In genomic region chr5:38632463-38633449, GRCm38 (mm10) we compare ENCODE assay signal across 9 mouse cellular contexts. TPM values are rescaled to one million over a fixed set of nuclear protein-coding genes. Genes with fewer than 3 reads are reported as not detected.
DNase-seq lines count a peak whose midpoint lies in the region; ATAC-seq and TF ChIP-seq lines count a peak whose summit lies in the region.
"Had no signal": no experiment of that assay in that cellular context is flagged by ENCODE, and none has a peak within 500 bp of the region (broad histone marks: within the 10 kb centered on the region; RNA-seq: fewer than 3 reads in every experiment).

No protein-coding gene starts in this region.

- H3K4me3 ChIP-seq in heart, postnatal 0 days (ENCODE audit: low read depth, low read length): no peak overlapping the region
- no peak overlapping the region for H3K4me3 ChIP-seq in lung, embryonic 16.5 days (ENCODE audit: low read length)
- H3K4me3 ChIP-seq: heart, embryonic 13.5 days had no signal

- no peak for TF ChIP-seq EP300 in heart, postnatal 0 days (IDR thresholded peaks at IDR 0.05; ENCODE audit: low read depth)

- DNase-seq in adrenal gland, adult 8-10 months: peak; percentile 34
- peak; percentile 78 for DNase-seq in embryo, embryonic 9.5 days (ENCODE audit: extremely low spot score)
- DNase-seq in heart, postnatal 0 days (ENCODE audit: low spot score): peak; percentile 64
- DNase-seq in layer of hippocampus, adult 18-20 months (ENCODE audit: low spot score in 2 of 2): peak; percentile 57 to 87
- peak; percentile 54 for DNase-seq in ovary, postnatal 36 days (ENCODE audit: low spot score)
- peak; percentile 74 for DNase-seq in thymus, postnatal 14 days

- H3K4me2 ChIP-seq in heart, postnatal 0 days (ENCODE audit: low read depth, low read length): no peak overlapping the region
- H3K4me2 ChIP-seq in lung, embryonic 16.5 days (ENCODE audit: low read depth, low read length): no peak overlapping the region
- H3K4me2 ChIP-seq: heart, embryonic 13.5 days had no signal

- no peak overlapping the region for H3K9ac ChIP-seq in heart, postnatal 0 days (replicated peaks; ENCODE audit: low read depth, low read length)
- no peak overlapping the region for H3K9ac ChIP-seq in lung, embryonic 16.5 days (ENCODE audit: low read length)
- H3K9ac ChIP-seq: heart, embryonic 13.5 days had no signal

- H3K4me1 ChIP-seq in heart, postnatal 0 days (ENCODE audit: control insufficient read depth, insufficient read depth): no peaks in the 10 kb centered on the region
- 0 out of 2 replicates have a peak, but pooled peaks cover 2% of the 10 kb centered on the region for H3K4me1 ChIP-seq in lung, embryonic 16.5 days (replicated peaks; ENCODE audit: control insufficient read depth, insufficient read depth, low read length)
- H3K4me1 ChIP-seq: heart, embryonic 13.5 days had no signal

- TF ChIP-seq CTCF in heart, postnatal 0 days (IDR thresholded peaks at IDR 0.05; ENCODE audit: low read depth): peak; percentile 74

- ATAC-seq in CD4-positive, CD25-positive, alpha-beta regulatory T cell, adult 4 months: peak; percentile 72
- no peak for ATAC-seq in heart, postnatal 0 days (ENCODE audit: insufficient read depth, low read depth)
- 0 out of 2 replicates have a peak, but pooled peaks have one; percentile 41 for ATAC-seq in lung, embryonic 16.5 days (ENCODE audit: low read depth)

- H3K27ac ChIP-seq in heart, postnatal 0 days (ENCODE audit: low read depth): no peak overlapping the region
- H3K27ac ChIP-seq in lung, embryonic 16.5 days (ENCODE audit: low read length): no peak overlapping the region
- H3K27ac ChIP-seq: heart, embryonic 13.5 days had no signal

- H3K9me3 ChIP-seq in heart, postnatal 0 days (replicated peaks; ENCODE audit: control insufficient read depth, low read length): no peaks in the 10 kb centered on the region
- no peaks in the 10 kb centered on the region for H3K9me3 ChIP-seq in lung, embryonic 16.5 days (ENCODE audit: control insufficient read depth, low read length)
- H3K9me3 ChIP-seq: heart, embryonic 13.5 days had no signal

- no peaks in the 10 kb centered on the region for H3K27me3 ChIP-seq in heart, postnatal 0 days (ENCODE audit: control insufficient read depth, insufficient read depth, low read length)
- no peaks in the 10 kb centered on the region for H3K27me3 ChIP-seq in lung, embryonic 16.5 days (ENCODE audit: control insufficient read depth, insufficient read depth, low read depth, low read length)
- H3K27me3 ChIP-seq: heart, embryonic 13.5 days had no signal

- 63% methylated on average over 13 of the region's 13 CpGs for WGBS in heart, postnatal 0 days
- WGBS in lung, embryonic 16.5 days: 64% methylated on average over 13 of the region's 13 CpGs

- no peaks in the 10 kb centered on the region for H3K36me3 ChIP-seq in heart, postnatal 0 days (replicated peaks; ENCODE audit: control insufficient read depth, insufficient read depth, low read length)
- no peaks in the 10 kb centered on the region for H3K36me3 ChIP-seq in lung, embryonic 16.5 days (ENCODE audit: control insufficient read depth, insufficient read depth, low read length)
- H3K36me3 ChIP-seq: heart, embryonic 13.5 days had no signal

RNA-seq across cellular contexts. Expression of gene Zfp518b, which starts 51.9 kb away (rescaled TPM):
- polyA plus RNA-seq in CD4-positive, CD25-positive, alpha-beta regulatory T cell, adult 4 months (2017; shearing (Covaris generic)): under 1 TPM; 0.37 to 0.98 TPM
- 1 to 10 TPM; 5.3 to 7.5 (median 6.4) TPM for total RNA-seq in adrenal gland, adult 8-10 months (2022)
- total RNA-seq in heart, postnatal 0 days (2014; rRNA removed; ENCODE audit: low replicate concordance): 8.2 and 10.2 TPM in 2 replicates
- polyA plus RNA-seq in heart, postnatal 0 days (2015; fragmentation: Nextera tagmentation; extraction: Ambion mirVana): 3.3 and 4.0 TPM in 2 replicates
- total RNA-seq in layer of hippocampus, adult 18-20 months (2021): 10 to 100 TPM; 10.9 to 14.0 TPM
- polyA plus RNA-seq in lung, embryonic 16.5 days (2015; fragmentation: Nextera tagmentation; extraction: Ambion mirVana): 13.2 and 16.6 TPM in 2 replicates
